Mouse (Mus musculus): Measurements from ENCODE around the gene Magi2. TPM values are rescaled to one million over a fixed set of nuclear protein-coding genes. Genes with fewer than 3 reads are reported as not detected.
A peak's percentile ranks its signal among the peaks of the same experiment; 100 is the strongest.

Gene Magi2
- polyA plus RNA-seq, 1 experiment from 2014 or later, result 3.8 TPM

GRCm38 (mm10) chr5:20457742-20458510 is 1231.1 kb downstream of the Magi2 start:
- Histone ChIP-seq H3K4me3 (ENCODE audit: low read depth, low read length) (no peak overlapping the region), H3K9ac (ENCODE audit: low read depth, low read length) (no peak overlapping the region), H3K27me3 (replicated peaks; ENCODE audit: control insufficient read depth, insufficient read depth, low read length) (no peaks in the 10 kb centered on the region), H3K4me1 (ENCODE audit: control insufficient read depth, insufficient read depth, low read length) (no peaks in the 10 kb centered on the region), H3K9me3 (ENCODE audit: control insufficient read depth, low read length) (no peaks in the 10 kb centered on the region), H3K4me2 (ENCODE audit: low read depth, low read length) (no peak overlapping the region), H3K36me3 (ENCODE audit: control insufficient read depth, insufficient read depth, low read length) (no peaks in the 10 kb centered on the region), H3K27ac (replicated peaks; ENCODE audit: low read depth, low read length) (no peak overlapping the region)
- WGBS, result 74% methylated on average over 7 of the region's 7 CpGs
- DNase-seq (ENCODE audit: low spot score) (no peak), ATAC-seq (ENCODE audit: low read depth) (no peak)

- no peak for ATAC-seq (ENCODE audit: low read depth)
- Histone ChIP-seq H3K27ac (replicated peaks; ENCODE audit: low read depth, low read length) (no peak overlapping the region), H3K9ac (ENCODE audit: low read depth, low read length) (no peak overlapping the region), H3K4me1 (ENCODE audit: control insufficient read depth, insufficient read depth, low read length) (no peaks in the 10 kb centered on the region), H3K36me3 (ENCODE audit: control insufficient read depth, insufficient read depth, low read length) (no peaks in the 10 kb centered on the region), H3K4me3 (ENCODE audit: low read depth, low read length) (no peak overlapping the region), H3K27me3 (replicated peaks; ENCODE audit: control insufficient read depth, insufficient read depth, low read length) (no peaks in the 10 kb centered on the region), H3K4me2 (ENCODE audit: low read depth, low read length) (no peak overlapping the region), H3K9me3 (ENCODE audit: control insufficient read depth, low read length) (no peaks in the 10 kb centered on the region)
- WGBS, result 87% methylated on average over 2 of the region's 2 CpGs
- DNase-seq (ENCODE audit: low spot score), result no peak
Observed at GRCm38 (mm10) chr5:20461709-20462108, 1234.9 kb downstream of the Magi2 start.

- Histone ChIP-seq H3K9me3 (ENCODE audit: control insufficient read depth, low read length) (no peaks in the 10 kb centered on the region), H3K27ac (replicated peaks; ENCODE audit: low read depth, low read length) (no peak overlapping the region), H3K4me1 (ENCODE audit: control insufficient read depth, insufficient read depth, low read length) (no peaks in the 10 kb centered on the region), H3K36me3 (ENCODE audit: control insufficient read depth, insufficient read depth, low read length) (no peaks in the 10 kb centered on the region), H3K9ac (ENCODE audit: low read depth, low read length) (no peak overlapping the region), H3K4me2 (ENCODE audit: low read depth, low read length) (no peak overlapping the region), H3K27me3 (replicated peaks; ENCODE audit: control insufficient read depth, insufficient read depth, low read length) (no peaks in the 10 kb centered on the region), H3K4me3 (ENCODE audit: low read depth, low read length) (no peak overlapping the region)
- WGBS, result 79% methylated on average over 2 of the region's 2 CpGs
- ATAC-seq (ENCODE audit: low read depth) (no peak), DNase-seq (ENCODE audit: low spot score) (no peak)
Observed at GRCm38 (mm10) chr5:20462376-20462775, 1235.5 kb downstream of the Magi2 start.

- H3K4me3 ChIP-seq (ENCODE audit: low read depth, low read length), result no peak overlapping the region
- WGBS, result 73% methylated on average over 3 of the region's 3 CpGs
- H3K4me2 ChIP-seq (ENCODE audit: low read depth, low read length), result no peak overlapping the region
- no peaks in the 10 kb centered on the region for H3K36me3 ChIP-seq (ENCODE audit: control insufficient read depth, insufficient read depth, low read length)
- H3K27me3 ChIP-seq (replicated peaks; ENCODE audit: control insufficient read depth, insufficient read depth, low read length), result no peaks in the 10 kb centered on the region
- no peak overlapping the region for H3K9ac ChIP-seq (ENCODE audit: low read depth, low read length)
- ATAC-seq (ENCODE audit: low read depth) (no peak), DNase-seq (ENCODE audit: low spot score) (no peak)
- no peak overlapping the region for H3K27ac ChIP-seq (replicated peaks; ENCODE audit: low read depth, low read length)
- no peaks in the 10 kb centered on the region for H3K4me1 ChIP-seq (ENCODE audit: control insufficient read depth, insufficient read depth, low read length)
- H3K9me3 ChIP-seq (ENCODE audit: control insufficient read depth, low read length), result 0 out of 2 replicates have a peak, but pooled peaks cover 3% of the 10 kb centered on the region
Observed at GRCm38 (mm10) chr5:20469721-20470120, 1242.9 kb downstream of the Magi2 start.

- Histone ChIP-seq H3K27me3 (replicated peaks; ENCODE audit: control insufficient read depth, insufficient read depth, low read length) (no peaks in the 10 kb centered on the region), H3K36me3 (ENCODE audit: control insufficient read depth, insufficient read depth, low read length) (no peaks in the 10 kb centered on the region), H3K9me3 (ENCODE audit: control insufficient read depth, low read length) (0 out of 2 replicates have a peak, but pooled peaks cover 3% of the 10 kb centered on the region), H3K9ac (ENCODE audit: low read depth, low read length) (no peak overlapping the region), H3K4me1 (ENCODE audit: control insufficient read depth, insufficient read depth, low read length) (no peaks in the 10 kb centered on the region), H3K4me3 (ENCODE audit: low read depth, low read length) (no peak overlapping the region), H3K4me2 (ENCODE audit: low read depth, low read length) (no peak overlapping the region), H3K27ac (replicated peaks; ENCODE audit: low read depth, low read length) (no peak overlapping the region)
- DNase-seq (ENCODE audit: low spot score) (no peak), ATAC-seq (ENCODE audit: low read depth) (no peak)
Observed at GRCm38 (mm10) chr5:20470466-20470865, 1243.6 kb downstream of the Magi2 start.

GRCm38 (mm10) chr5:20484505-20484904 is 1257.7 kb downstream of the Magi2 start:
- Histone ChIP-seq H3K4me2 (ENCODE audit: low read depth, low read length) (no peak overlapping the region), H3K9ac (ENCODE audit: low read depth, low read length) (no peak overlapping the region), H3K27me3 (replicated peaks; ENCODE audit: control insufficient read depth, insufficient read depth, low read length) (no peaks in the 10 kb centered on the region), H3K27ac (replicated peaks; ENCODE audit: low read depth, low read length) (no peak overlapping the region), H3K9me3 (ENCODE audit: control insufficient read depth, low read length) (no peaks in the 10 kb centered on the region), H3K36me3 (ENCODE audit: control insufficient read depth, insufficient read depth, low read length) (no peaks in the 10 kb centered on the region), H3K4me1 (ENCODE audit: control insufficient read depth, insufficient read depth, low read length) (no peaks in the 10 kb centered on the region), H3K4me3 (ENCODE audit: low read depth, low read length) (no peak overlapping the region)
- 86% methylated on average over 7 of the region's 7 CpGs for WGBS
- ATAC-seq (ENCODE audit: low read depth), result no peak
- DNase-seq (ENCODE audit: low spot score), result no peak

- Histone ChIP-seq H3K4me1 (ENCODE audit: control insufficient read depth, insufficient read depth, low read length) (0 out of 2 replicates have a peak, but pooled peaks cover 2% of the 10 kb centered on the region), H3K4me2 (ENCODE audit: low read depth, low read length) (no peak overlapping the region), H3K36me3 (ENCODE audit: control insufficient read depth, insufficient read depth, low read length) (no peaks in the 10 kb centered on the region), H3K4me3 (ENCODE audit: low read depth, low read length) (no peak overlapping the region), H3K27me3 (replicated peaks; ENCODE audit: control insufficient read depth, insufficient read depth, low read length) (no peaks in the 10 kb centered on the region), H3K9ac (ENCODE audit: low read depth, low read length) (no peak overlapping the region), H3K9me3 (ENCODE audit: control insufficient read depth, low read length) (no peaks in the 10 kb centered on the region), H3K27ac (replicated peaks; ENCODE audit: low read depth, low read length) (no peak overlapping the region)
- 45% methylated on average over 2 of the region's 2 CpGs for WGBS
- no peak for ATAC-seq (ENCODE audit: low read depth)
- DNase-seq (ENCODE audit: low spot score), result peak; percentile 31
Observed at GRCm38 (mm10) chr5:20491911-20492310, 1265.1 kb downstream of the Magi2 start.

GRCm38 (mm10) chr5:20492679-20493078 is 1265.8 kb downstream of the Magi2 start:
- DNase-seq (ENCODE audit: low spot score) (no peak), ATAC-seq (ENCODE audit: low read depth) (no peak)
- Histone ChIP-seq H3K4me3 (ENCODE audit: low read depth, low read length) (no peak overlapping the region), H3K9ac (ENCODE audit: low read depth, low read length) (no peak overlapping the region), H3K4me2 (ENCODE audit: low read depth, low read length) (no peak overlapping the region), H3K27ac (replicated peaks; ENCODE audit: low read depth, low read length) (no peak overlapping the region), H3K36me3 (ENCODE audit: control insufficient read depth, insufficient read depth, low read length) (no peaks in the 10 kb centered on the region), H3K27me3 (replicated peaks; ENCODE audit: control insufficient read depth, insufficient read depth, low read length) (no peaks in the 10 kb centered on the region), H3K9me3 (ENCODE audit: control insufficient read depth, low read length) (no peaks in the 10 kb centered on the region), H3K4me1 (ENCODE audit: control insufficient read depth, insufficient read depth, low read length) (0 out of 2 replicates have a peak, but pooled peaks cover 3% of the 10 kb centered on the region)
- 91% methylated on average over 7 of the region's 7 CpGs for WGBS

- no peak for DNase-seq (ENCODE audit: low spot score)
- Histone ChIP-seq H3K27me3 (replicated peaks; ENCODE audit: control insufficient read depth, insufficient read depth, low read length) (no peaks in the 10 kb centered on the region), H3K9me3 (ENCODE audit: control insufficient read depth, low read length) (no peaks in the 10 kb centered on the region), H3K4me2 (ENCODE audit: low read depth, low read length) (no peak overlapping the region), H3K36me3 (ENCODE audit: control insufficient read depth, insufficient read depth, low read length) (no peaks in the 10 kb centered on the region), H3K4me1 (ENCODE audit: control insufficient read depth, insufficient read depth, low read length) (0 out of 2 replicates have a peak, but pooled peaks cover 3% of the 10 kb centered on the region), H3K27ac (replicated peaks; ENCODE audit: low read depth, low read length) (no peak overlapping the region), H3K9ac (ENCODE audit: low read depth, low read length) (no peak overlapping the region), H3K4me3 (ENCODE audit: low read depth, low read length) (no peak overlapping the region)
- WGBS, result 41% methylated on average over 6 of the region's 6 CpGs
- ATAC-seq (ENCODE audit: low read depth), result no peak
Observed at GRCm38 (mm10) chr5:20494010-20494409, 1267.2 kb downstream of the Magi2 start.

Measured in embryonic facial prominence, embryonic 14.5 days (tissue).